Mouse (Mus musculus): ENCODE data around the gene Etv6.

GRCm38 (mm10) chr6:134055588-134055987 is 20.1 kb downstream of the Etv6 start:
- TF ChIP-seq GATA1 (IDR thresholded peaks at IDR 0.05; ENCODE audit: low read length) (no peak), TAL1 (IDR thresholded peaks at IDR 0.05; ENCODE audit: low read length) (no peak)

Measured in erythroblast, embryonic 14.5 days (primary cell).